Mouse (Mus musculus) thymus, postnatal 0 days (tissue): ENCODE data around the gene Slc6a6. TPM values are rescaled to one million over a fixed set of nuclear protein-coding genes. Genes with fewer than 3 reads are reported as not detected.

ENCODE experiments used
- DNase-seq: peaks from one replicate; pipeline ENCODE4 v3.0.0-alpha.2; 2015; ENCODE audit warnings: low spot score
- polyA plus RNA-seq: library from polyadenylated mRNA; unstranded; fragments of >200 nt; fragmentation: Nextera tagmentation; extraction: Ambion mirVana; gene quantifications from 2 replicates; pipeline ENCODE4 v1.2.1, GENCODE M21; 2015

Slc6a6 gene
- polyA plus RNA-seq, 1 experiment from 2014 or later = 63.3 TPM

DNA sequence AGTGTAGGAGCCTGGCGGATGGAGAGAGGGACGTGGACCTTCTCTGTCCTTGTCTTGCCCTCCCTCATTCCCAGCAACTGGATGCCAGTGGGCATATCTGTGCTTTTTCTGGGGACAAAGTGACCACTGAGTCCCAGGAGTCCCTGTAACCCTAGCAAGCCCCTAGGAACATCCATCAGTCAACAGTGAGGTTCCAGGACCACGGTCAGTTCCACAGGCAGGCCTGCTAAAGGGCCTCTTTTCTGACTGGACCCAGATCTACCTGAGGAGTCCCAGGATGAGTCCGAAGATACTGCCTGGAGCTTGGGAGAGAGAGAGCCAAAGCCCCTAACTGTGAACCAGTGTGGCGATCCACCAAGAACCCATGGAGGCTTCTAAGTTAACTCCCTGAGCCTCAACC is 90.1 kb downstream of the Slc6a6 start:
- DNase-seq = no peak

DNA sequence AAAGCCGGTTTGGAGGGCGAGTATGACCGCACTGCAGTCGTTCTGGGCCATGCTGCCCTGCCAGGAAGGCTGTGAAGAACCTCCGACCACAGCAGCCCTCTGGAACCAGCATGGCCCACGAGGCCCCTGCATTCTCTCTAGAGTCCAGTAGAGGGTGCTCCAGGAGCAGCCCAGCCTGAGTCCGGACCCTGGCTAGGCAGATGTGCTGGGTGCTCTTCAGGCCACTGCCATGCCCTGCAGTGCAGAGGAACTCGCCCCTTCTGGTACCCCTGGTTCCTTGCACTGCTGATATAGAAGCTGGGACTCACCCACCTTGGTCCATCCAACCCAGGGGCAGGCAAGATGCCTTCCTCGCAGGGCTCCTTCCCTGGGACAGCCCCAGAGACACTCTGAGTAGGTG is 92.7 kb downstream of the Slc6a6 start:
- peak; percentile 35 for DNase-seq

DNA sequence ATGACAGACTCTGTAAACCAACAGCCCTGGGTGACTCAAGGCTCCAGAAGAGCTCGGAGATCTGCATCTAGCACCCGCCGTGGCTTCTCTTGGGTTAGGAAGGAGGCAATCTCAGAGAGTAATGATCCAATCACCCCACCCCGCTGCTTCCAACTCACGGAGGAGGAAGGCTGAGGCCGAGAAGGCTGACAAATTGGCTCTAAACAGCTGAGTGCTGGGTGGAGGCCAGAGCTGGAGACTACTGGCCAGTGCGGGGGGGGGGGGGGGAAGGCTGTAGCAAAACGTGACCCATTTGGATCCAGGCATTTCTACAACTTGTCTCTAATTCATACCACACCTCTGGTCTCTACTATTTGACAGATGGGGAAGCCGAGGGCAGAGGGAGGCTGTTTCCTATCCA is 95.4 kb downstream of the Slc6a6 start:
- no peak for DNase-seq

DNA sequence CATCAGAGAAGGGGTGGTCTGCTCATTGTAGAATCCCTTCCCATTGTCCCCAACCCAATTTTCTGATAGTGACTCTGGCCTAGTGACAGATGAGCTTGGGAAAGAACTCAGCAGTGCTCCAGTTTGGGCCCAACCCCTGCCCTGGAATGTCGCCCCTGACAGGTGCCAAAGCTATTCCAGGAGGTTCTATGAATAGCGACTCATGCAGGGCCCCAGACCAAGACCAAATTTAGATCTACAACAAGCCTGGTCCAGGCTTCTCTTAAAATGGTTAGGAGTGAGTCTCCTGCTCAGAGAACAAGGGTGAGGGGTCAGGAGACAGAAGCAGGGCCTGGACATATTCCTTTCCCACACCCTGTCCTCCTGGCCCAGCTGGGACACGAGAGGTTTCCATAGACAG is 101.2 kb downstream of the Slc6a6 start:
- DNase-seq = no peak

DNA sequence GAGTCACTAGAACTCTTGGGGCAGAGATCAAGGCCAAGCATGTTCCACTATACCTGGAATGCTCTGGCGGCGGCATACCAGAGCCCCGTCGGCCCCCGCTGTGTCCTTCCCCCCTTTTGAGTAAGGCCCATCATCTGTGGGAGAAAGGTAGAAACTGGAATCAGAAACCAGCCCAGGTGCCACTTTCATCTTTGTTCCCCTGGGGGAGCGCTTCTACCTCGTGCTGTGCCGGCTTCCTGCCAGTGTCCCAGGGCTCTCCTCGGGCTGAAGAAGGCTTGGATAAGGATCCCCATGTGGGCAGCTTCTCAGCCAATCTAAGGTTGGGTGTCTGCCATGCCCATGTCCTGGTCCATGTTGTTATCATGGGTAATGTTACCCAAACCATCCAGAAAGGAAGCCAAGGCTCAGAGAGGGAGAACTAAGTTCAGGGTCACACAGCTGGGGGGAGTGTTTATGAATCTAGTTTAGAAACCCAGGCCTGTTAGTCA is 104.5 kb downstream of the Slc6a6 start:
- DNase-seq = no peak

DNA sequence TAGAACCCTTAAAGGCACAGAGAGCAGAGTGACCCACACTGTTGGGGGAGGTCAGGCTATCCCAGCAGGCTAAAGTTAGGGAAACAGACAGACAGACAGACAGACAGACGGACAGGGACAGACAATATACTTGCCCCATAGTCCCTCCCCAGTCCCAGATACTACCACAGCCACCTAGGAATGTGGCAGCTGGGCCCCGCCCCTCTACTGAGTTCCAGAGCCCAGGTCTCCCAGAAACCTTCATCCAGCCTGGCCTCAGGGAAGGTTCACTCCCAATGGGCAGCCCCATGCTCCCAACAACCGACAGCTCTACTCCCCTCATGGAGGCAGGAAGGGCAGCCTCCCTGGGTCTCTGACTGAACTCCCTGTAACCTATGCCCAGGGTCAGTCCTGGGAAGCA is 111.8 kb downstream of the Slc6a6 start:
- no peak for DNase-seq

DNA sequence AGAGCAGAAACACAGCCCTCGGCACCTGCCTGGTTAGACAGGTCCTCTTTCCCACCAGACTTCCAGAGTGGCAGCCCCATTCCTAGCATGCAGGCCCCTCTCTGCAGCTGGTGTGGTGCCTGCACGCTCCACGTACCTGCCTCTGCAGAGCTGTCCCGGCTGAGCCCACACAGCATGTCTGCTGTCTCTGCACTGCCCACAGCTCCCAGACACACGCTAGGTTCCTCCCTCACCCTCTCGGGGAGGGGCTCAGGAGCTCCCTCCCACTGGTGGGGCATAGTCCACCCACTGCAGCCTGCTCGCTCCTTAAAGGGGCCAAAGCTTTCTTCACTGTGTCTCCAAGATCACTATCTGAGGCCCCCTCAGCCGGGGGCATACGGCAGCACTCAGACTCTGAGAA is 112.2 kb downstream of the Slc6a6 start:
- DNase-seq = no peak

DNA sequence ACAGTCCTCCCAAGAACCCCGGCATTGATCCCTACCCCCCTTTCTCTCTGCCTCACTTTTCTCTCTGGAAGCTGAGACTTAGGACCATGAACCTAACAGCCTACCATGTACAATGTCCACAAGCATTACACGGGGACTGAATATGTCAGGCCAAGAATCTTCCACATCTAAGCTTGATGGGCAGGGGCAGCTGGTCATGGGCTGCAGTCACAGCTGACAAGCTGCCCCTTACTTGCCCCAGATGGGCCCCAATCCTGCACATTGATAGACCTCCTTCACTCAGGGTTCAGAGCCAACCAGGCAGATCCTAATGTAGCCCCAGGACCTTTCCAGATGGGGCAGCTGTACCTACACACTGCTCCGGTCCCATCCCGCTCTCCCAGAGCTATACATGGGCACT is 112.9 kb downstream of the Slc6a6 start:
- DNase-seq = no peak

DNA sequence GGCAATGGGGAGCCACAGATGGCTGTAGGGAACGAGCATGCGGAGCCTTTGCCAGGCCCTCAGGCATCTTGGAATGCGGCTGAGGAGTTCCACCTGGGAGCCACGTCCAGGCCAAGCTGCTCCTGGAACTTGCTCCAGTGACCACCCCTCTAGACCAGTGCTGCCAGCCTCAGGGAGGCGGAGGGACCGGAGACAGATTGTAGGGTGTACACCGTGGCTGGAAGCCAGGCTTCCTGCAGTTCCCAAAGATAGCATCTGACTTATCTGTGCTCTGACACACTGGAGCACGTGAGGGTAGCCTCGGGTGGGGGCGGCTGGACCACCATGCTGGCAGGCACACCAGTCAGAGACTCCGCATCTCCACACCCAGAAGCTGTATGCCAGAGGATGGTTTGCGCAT is 114.6 kb downstream of the Slc6a6 start:
- no peak for DNase-seq

DNA sequence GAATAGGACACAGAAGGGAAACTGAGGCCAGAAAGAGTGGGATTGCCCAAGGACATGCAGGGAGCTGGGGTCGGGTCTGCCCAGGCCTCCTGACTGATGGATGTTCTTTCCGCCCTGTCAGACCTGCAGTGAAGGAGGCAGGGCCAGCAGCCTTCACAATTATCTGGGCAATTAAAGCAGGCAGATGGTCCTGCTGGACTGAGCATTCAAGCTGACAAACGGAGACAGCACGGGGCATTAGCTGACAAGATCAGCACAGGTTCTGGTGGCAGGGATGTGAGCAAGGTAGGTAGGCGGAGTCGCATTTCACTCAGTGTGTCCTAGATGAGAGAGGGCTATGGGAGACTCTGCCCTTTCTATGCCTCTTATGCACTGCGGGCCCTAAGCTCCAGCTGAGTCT is 120.3 kb downstream of the Slc6a6 start:
- no peak for DNase-seq

DNA sequence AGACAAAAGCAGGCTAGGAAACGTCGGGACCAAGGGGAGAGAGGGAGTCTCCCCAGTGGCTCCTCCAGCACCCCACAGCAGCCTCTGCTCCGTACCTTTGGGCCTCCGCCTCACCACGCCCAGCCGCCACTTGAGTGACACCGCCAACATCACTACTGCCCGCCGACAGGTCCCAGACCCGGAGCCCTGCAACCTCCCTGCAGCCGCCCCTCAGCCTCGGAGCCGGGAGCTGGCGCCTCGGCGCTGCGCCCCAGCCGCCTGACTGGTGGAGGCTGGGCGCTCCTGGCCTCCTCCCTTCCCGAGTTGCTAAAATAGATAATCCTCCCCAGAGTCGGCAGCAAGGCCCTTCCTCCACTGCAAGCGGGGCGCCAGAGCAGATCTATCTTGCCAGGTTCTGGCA is 123.3 kb downstream of the Slc6a6 start:
- no peak for DNase-seq

DNA sequence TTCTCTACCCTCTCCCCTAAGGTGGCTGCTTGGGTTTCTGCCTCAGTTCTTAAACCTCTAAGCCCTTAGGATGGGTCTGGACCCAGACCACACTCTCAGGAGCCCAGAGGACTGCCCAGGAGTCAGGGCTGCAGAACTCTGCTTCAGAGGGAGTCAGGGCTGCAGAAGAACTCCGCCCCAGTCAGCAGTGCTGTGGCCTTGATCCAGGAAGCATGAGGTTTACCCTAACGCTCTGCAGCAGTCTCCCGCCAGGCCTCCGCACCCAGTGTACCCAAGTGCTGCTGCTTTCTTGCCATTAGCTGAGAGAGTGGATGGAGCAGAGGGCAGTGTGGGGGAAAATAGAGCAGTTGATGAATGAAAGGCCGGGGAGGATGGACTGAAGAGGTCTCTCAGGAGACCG is 124.2 kb downstream of the Slc6a6 start:
- no peak for DNase-seq

Other genes starting within 250 kb of the Slc6a6 start
- 21.6 and 23.7 TPM in 2 replicates for gene Chchd4, start 210.5 kb upstream of the Slc6a6 start, polyA plus RNA-seq
- gene Tmem43, start 210.3 kb upstream of the Slc6a6 start, polyA plus RNA-seq = 44.3 and 44.5 TPM in 2 replicates
- 26.4 and 27.5 TPM in 2 replicates for gene Xpc, start 168.2 kb upstream of the Slc6a6 start, polyA plus RNA-seq
- gene Lsm3, start 168.1 kb upstream of the Slc6a6 start, polyA plus RNA-seq = 327 and 351 TPM in 2 replicates
- 0.05 and 0.08 TPM in 2 replicates for gene Grip2, start 143.2 kb downstream of the Slc6a6 start, polyA plus RNA-seq
- 58.5 and 62.6 TPM in 2 replicates for gene Ccdc174, start 194.0 kb downstream of the Slc6a6 start, polyA plus RNA-seq
- gene 4930590J08Rik, start 218.8 kb downstream of the Slc6a6 start, polyA plus RNA-seq = 0.38 and 0.40 TPM in 2 replicates